Mouse (Mus musculus): ENCODE data around the gene Rnf25. TPM values are rescaled to one million over a fixed set of nuclear protein-coding genes. Genes with fewer than 3 reads are reported as not detected.
A peak's percentile ranks its signal among the peaks of the same experiment; 100 is the strongest.

Gene Rnf25
- polyA plus RNA-seq (2014; fragmentation: Nextera tagmentation; extraction: Ambion mirVana): 5.3 and 7.5 TPM in 2 replicates

- Histone ChIP-seq H3K9me3 (ENCODE audit: low read depth, low read length) (no peaks in the 10 kb centered on the region), H3K9ac (peak within 1 kb of the TSS; percentile 79), H3K4me2 (peak within 1 kb of the TSS; percentile 76), H3K4me3 (ENCODE audit: low read depth, low read length) (peak within 1 kb of the TSS; percentile 89), H3K27me3 (ENCODE audit: insufficient read depth, low read length) (no peaks in the 10 kb centered on the region), H3K27ac (ENCODE audit: low read depth) (peak within 1 kb of the TSS; percentile 9; the same call in 1 of the 2 replicates), H3K36me3 (ENCODE audit: insufficient read depth) (peaks cover 24% of the 10 kb centered on the region), H3K4me1 (ENCODE audit: insufficient read depth) (no peaks in the 10 kb centered on the region)
- DNase-seq (peak; percentile 95), ATAC-seq (ENCODE audit: insufficient read depth) (peak; percentile 85)
- 8% methylated on average over 25 of the region's 25 CpGs for WGBS
- no peak for TF ChIP-seq CTCF (IDR thresholded peaks at IDR 0.05; ENCODE audit: low read depth)
Measured at GRCm38 (mm10) chr1:74601267-74601962, at the start of gene Rnf25, which contains the start of gene Stk36. Gene Rnf25, minus strand, starts transcription at chr1:74601397. Gene Stk36, plus strand, starts transcription at chr1:74601445.

GRCm38 (mm10) chr1:74643926-74644325, 42.7 kb upstream of the Rnf25 start:
- TF ChIP-seq CTCF (IDR thresholded peaks at IDR 0.05; ENCODE audit: low read depth): peak; percentile 51
- H3K4me2 ChIP-seq: no peak overlapping the region
- H3K27me3 ChIP-seq (ENCODE audit: insufficient read depth, low read length): no peaks in the 10 kb centered on the region

GRCm38 (mm10) chr1:74643524-74643923, 42.3 kb upstream of the Rnf25 start:
- ATAC-seq (ENCODE audit: insufficient read depth) (no peak), DNase-seq (peak; percentile 3)
- Histone ChIP-seq H3K4me3 (ENCODE audit: low read depth, low read length) (no peak overlapping the region), H3K4me1 (ENCODE audit: insufficient read depth) (no peaks in the 10 kb centered on the region), H3K9ac (no peak overlapping the region), H3K27ac (ENCODE audit: low read depth) (no peak overlapping the region), H3K4me2 (no peak overlapping the region), H3K9me3 (ENCODE audit: low read depth, low read length) (no peaks in the 10 kb centered on the region), H3K36me3 (ENCODE audit: insufficient read depth) (no peaks in the 10 kb centered on the region), H3K27me3 (ENCODE audit: insufficient read depth, low read length) (no peaks in the 10 kb centered on the region)
- 33% methylated on average over 2 of the region's 2 CpGs for WGBS
- no peak for TF ChIP-seq CTCF (IDR thresholded peaks at IDR 0.05; ENCODE audit: low read depth)

More at GRCm38 (mm10) chr1:74643926-74644325, 42.7 kb upstream of the Rnf25 start:
- DNase-seq: peak; percentile 63
- Histone ChIP-seq H3K36me3 (ENCODE audit: insufficient read depth) (no peaks in the 10 kb centered on the region), H3K27ac (ENCODE audit: low read depth) (no peak overlapping the region), H3K4me3 (ENCODE audit: low read depth, low read length) (no peak overlapping the region), H3K9me3 (ENCODE audit: low read depth, low read length) (no peaks in the 10 kb centered on the region), H3K9ac (no peak overlapping the region), H3K4me1 (ENCODE audit: insufficient read depth) (no peaks in the 10 kb centered on the region)
- ATAC-seq (ENCODE audit: insufficient read depth): no peak

DNA sequence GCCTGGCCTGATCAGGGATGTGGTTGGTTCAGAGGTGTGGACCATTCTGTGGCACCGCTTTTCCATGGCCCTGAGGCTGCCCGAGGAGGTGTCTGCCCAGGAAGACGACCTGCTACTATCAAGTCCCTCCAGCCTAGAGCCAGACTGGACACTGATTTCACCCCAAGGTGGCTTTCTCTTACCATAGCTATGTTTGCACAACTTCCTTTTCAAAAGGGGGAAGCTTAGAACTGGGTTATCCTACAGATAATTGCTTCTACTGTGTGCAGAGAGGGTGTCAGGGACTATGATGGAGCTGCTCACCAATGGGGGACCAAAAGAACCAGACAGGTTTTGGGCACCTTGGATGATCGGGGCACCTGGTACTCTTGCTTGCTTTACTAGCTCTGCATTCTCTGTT, 31.5 kb upstream of the Rnf25 start:
- H3K27me3 ChIP-seq (ENCODE audit: insufficient read depth, low read length): no peaks in the 10 kb centered on the region
- H3K27ac ChIP-seq (ENCODE audit: low read depth): no peak overlapping the region
- no peak for ATAC-seq (ENCODE audit: insufficient read depth)
- no peak for TF ChIP-seq CTCF (IDR thresholded peaks at IDR 0.05; ENCODE audit: low read depth)
- no peaks in the 10 kb centered on the region for H3K4me1 ChIP-seq (ENCODE audit: insufficient read depth)
- WGBS: 81% methylated on average over 4 of the region's 4 CpGs
- no peaks in the 10 kb centered on the region for H3K36me3 ChIP-seq (ENCODE audit: insufficient read depth)
- DNase-seq: no peak
- no peak overlapping the region for H3K4me2 ChIP-seq
- H3K9me3 ChIP-seq (ENCODE audit: low read depth, low read length): no peaks in the 10 kb centered on the region
- no peak overlapping the region for H3K4me3 ChIP-seq (ENCODE audit: low read depth, low read length)
- no peak overlapping the region for H3K9ac ChIP-seq

DNA sequence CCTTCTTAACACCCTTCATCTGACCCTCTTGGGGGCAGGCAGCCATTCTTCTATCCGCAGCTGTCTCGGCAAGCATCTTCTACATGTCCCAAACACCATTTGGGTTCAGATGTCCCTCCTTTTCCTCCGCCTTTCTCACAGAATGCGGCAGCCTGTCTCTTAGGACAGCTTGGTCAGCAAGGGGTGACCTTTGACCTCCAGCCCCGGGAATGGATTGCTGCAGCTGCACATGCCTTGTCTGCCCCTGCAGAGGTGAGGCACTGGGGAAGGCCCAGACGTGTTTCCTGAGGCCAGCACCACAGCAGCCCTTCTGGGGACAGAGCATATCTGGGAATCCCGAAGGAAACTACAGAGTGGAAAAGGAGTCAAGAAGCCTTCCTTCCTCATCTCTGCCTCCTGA, 26.8 kb upstream of the Rnf25 start:
- Histone ChIP-seq H3K9me3 (ENCODE audit: low read depth, low read length) (no peaks in the 10 kb centered on the region), H3K27me3 (ENCODE audit: insufficient read depth, low read length) (no peaks in the 10 kb centered on the region), H3K4me3 (ENCODE audit: low read depth, low read length) (no peak overlapping the region), H3K4me2 (no peak overlapping the region), H3K27ac (ENCODE audit: low read depth) (no peak overlapping the region), H3K4me1 (ENCODE audit: insufficient read depth) (no peaks in the 10 kb centered on the region), H3K36me3 (ENCODE audit: insufficient read depth) (no peaks in the 10 kb centered on the region), H3K9ac (no peak overlapping the region)
- no peak for TF ChIP-seq CTCF (IDR thresholded peaks at IDR 0.05; ENCODE audit: low read depth)
- ATAC-seq (ENCODE audit: insufficient read depth) (no peak), DNase-seq (peak; percentile 15)
- WGBS: 29% methylated on average over 7 of the region's 7 CpGs

DNA sequence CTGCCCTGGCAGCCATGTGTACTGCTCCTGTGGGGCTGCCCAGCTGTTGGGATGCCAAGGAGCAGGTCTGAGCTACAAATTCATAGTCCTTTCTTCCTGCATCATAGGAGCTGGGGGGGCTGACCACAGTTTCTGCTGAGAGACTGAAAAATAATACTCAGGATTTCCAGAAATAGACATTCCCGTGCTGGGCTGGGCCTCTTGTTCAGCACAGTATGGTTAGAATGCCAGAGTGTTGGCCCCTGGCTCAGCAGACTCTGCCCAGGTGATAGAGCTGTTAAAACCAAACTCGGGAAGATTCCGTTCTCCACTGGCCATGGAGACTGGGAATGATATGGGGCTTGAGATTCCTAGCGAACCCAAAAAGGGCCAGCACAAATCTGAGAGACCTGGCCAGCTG, 24.9 kb upstream of the Rnf25 start:
- ATAC-seq (ENCODE audit: insufficient read depth) (no peak), DNase-seq (no peak)
- 78% methylated on average over 4 of the region's 4 CpGs for WGBS

DNA sequence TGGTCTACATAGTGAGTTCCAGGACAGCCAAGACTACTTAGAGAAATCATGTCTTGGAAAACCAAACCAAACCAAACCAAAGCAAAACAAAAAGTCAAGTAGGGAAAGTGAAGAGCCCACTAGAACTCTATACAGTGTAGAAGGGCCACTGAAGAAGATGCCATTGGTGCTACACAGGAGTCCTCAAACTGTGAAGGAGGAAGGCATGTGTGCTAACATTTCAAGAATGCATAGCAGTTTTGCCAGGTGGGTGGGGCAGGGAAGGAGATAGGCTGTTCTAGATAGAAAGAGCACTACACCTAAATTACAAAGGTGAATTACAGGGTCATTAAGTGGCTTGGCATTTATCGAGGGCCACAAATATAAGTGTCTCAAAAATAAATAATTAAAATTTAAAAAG, 23.0 kb upstream of the Rnf25 start:
- DNase-seq: no peak
- no peak overlapping the region for H3K4me2 ChIP-seq
- WGBS: 72% methylated on average over 1 of the region's 1 CpGs

More for the DNA sequence above, 24.9 kb upstream of the Rnf25 start:
- no peaks in the 10 kb centered on the region for H3K27me3 ChIP-seq (ENCODE audit: insufficient read depth, low read length)
- H3K9me3 ChIP-seq (ENCODE audit: low read depth, low read length): no peaks in the 10 kb centered on the region
- TF ChIP-seq CTCF (IDR thresholded peaks at IDR 0.05; ENCODE audit: low read depth): no peak
- no peak overlapping the region for H3K4me2 ChIP-seq
- no peak overlapping the region for H3K4me3 ChIP-seq (ENCODE audit: low read depth, low read length)
- H3K9ac ChIP-seq: no peak overlapping the region
- no peaks in the 10 kb centered on the region for H3K36me3 ChIP-seq (ENCODE audit: insufficient read depth)
- no peak overlapping the region for H3K27ac ChIP-seq (ENCODE audit: low read depth)
- no peaks in the 10 kb centered on the region for H3K4me1 ChIP-seq (ENCODE audit: insufficient read depth)

More for the DNA sequence above, 23.0 kb upstream of the Rnf25 start:
- no peak overlapping the region for H3K27ac ChIP-seq (ENCODE audit: low read depth)
- no peak overlapping the region for H3K9ac ChIP-seq
- no peak for ATAC-seq (ENCODE audit: insufficient read depth)
- TF ChIP-seq CTCF (IDR thresholded peaks at IDR 0.05; ENCODE audit: low read depth): no peak
- no peaks in the 10 kb centered on the region for H3K4me1 ChIP-seq (ENCODE audit: insufficient read depth)
- no peaks in the 10 kb centered on the region for H3K27me3 ChIP-seq (ENCODE audit: insufficient read depth, low read length)
- no peak overlapping the region for H3K4me3 ChIP-seq (ENCODE audit: low read depth, low read length)
- no peaks in the 10 kb centered on the region for H3K9me3 ChIP-seq (ENCODE audit: low read depth, low read length)
- no peaks in the 10 kb centered on the region for H3K36me3 ChIP-seq (ENCODE audit: insufficient read depth)

Measured in lung, embryonic 14.5 days (tissue).